9 mouse cellular contexts compared by ENCODE assay signal in the genomic region with DNA sequence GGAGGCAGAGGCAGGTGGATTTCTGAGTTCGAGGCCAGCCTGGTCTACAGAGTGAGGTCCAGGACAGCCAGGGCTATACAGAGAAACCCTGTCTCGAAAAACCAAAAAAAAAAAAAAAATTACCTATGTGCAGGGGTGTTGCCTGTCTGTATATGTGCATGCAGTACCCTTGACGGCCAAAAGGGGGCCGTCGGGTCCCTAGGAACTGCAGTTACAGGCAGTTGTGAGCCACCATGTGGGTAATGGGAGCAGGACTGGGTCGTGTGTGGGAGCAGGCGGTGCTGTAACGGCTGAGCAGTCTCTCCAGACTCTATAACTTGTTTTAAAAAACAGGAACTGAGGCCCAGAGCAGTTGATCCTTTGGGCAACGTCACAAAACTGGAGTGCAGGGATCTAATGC. TPM values are rescaled to one million over a fixed set of nuclear protein-coding genes. Genes with fewer than 3 reads are reported as not detected.
DNase-seq lines count a peak whose midpoint lies in the region; ATAC-seq and TF ChIP-seq lines count a peak whose summit lies in the region.
"Had no signal": no experiment of that assay in that cellular context is flagged by ENCODE, and none has a peak within 500 bp of the region (broad histone marks: within the 10 kb centered on the region; RNA-seq: fewer than 3 reads in every experiment).

No protein-coding gene starts in this region.

- no peak overlapping the region for H3K27ac ChIP-seq in small intestine, adult 2 months (ENCODE audit: insufficient read depth, low read depth, low read length)
- H3K27ac ChIP-seq: limb, embryonic 15.5 days had no signal

- H3K4me3 ChIP-seq in small intestine, adult 2 months (ENCODE audit: low read depth, low read length), result no peak overlapping the region
- H3K4me3 ChIP-seq: limb, embryonic 15.5 days had no signal

- 17% methylated on average over 9 of the region's 9 CpGs for WGBS in small intestine, adult 2 months

- peaks cover 25% of the 10 kb centered on the region for H3K36me3 ChIP-seq in small intestine, adult 2 months (ENCODE audit: control insufficient read depth, insufficient read depth, low read length)

- peaks cover 19% of the 10 kb centered on the region for H3K27me3 ChIP-seq in small intestine, adult 2 months (ENCODE audit: control insufficient read depth, insufficient read depth, low read length)

- TF ChIP-seq POLR2A in small intestine, adult 2 months (IDR thresholded peaks at IDR 0.05; ENCODE audit: low read depth, low read length), result no peak

- DNase-seq in layer of hippocampus, adult 11-12 months (ENCODE audit: low spot score), result peak; percentile 68
- DNase-seq in layer of hippocampus, postnatal 25 days (ENCODE audit: extremely low spot score in 1 of 2, low spot score in 1 of 2), result no peak
- peak; percentile 85 for DNase-seq in ES-CJ7 (ENCODE audit: low read depth, low spot score)
- peak; percentile 79 for DNase-seq in induced T-regulatory cell, adult 2 months (ENCODE audit: low read depth)
- DNase-seq in ovary, postnatal 14 days (ENCODE audit: low spot score), result no peak
- no peak for DNase-seq in heart, postnatal 36 days

- intact Hi-C loops in heart, postnatal 36 days (cut with DNase I), result no loop called here

- peak; percentile 64 for ATAC-seq in common myeloid progenitor, adult 5-6 weeks (replicated peaks; ENCODE audit: low read depth, poor library complexity, severe bottlenecking)

- peak; percentile 48; the same call in 1 of the 2 replicates for TF ChIP-seq CTCF in small intestine, adult 2 months (IDR thresholded peaks at IDR 0.05; ENCODE audit: extremely low read depth, insufficient read length, insufficient replicate concordance, low read depth, low read length)

- peaks cover 8% of the 10 kb centered on the region; the same call in 1 of the 2 replicates for H3K4me1 ChIP-seq in small intestine, adult 2 months (ENCODE audit: control insufficient read depth, insufficient read depth, insufficient read length, low read length)

RNA-seq across cellular contexts. Expression of a gene that starts 1.5 kb away (rescaled TPM):
- total RNA-seq in layer of hippocampus, postnatal 25 days (2021), result 100 to 1,000 TPM; 255 to 311 TPM
- 0.14 TPM in 1 of 2 replicates, not detected in the other for total RNA-seq in common myeloid progenitor, adult 5-6 weeks (2017)
- polyA plus RNA-seq in small intestine, adult 2 months (2012; rRNA removed), result 1.1 and 3.3 TPM in 2 replicates
- total RNA-seq in heart, postnatal 36 days (2021), result under 1 TPM in 1 of 2 experiments, not detected in 1; 0.24 TPM

RNA-seq across cellular contexts. Expression of a gene that starts 12.2 kb away (rescaled TPM):
- total RNA-seq in layer of hippocampus, postnatal 25 days (2021), result 10 to 100 TPM; 83.0 to 94.6 TPM
- 46.6 and 52.9 TPM in 2 replicates for total RNA-seq in common myeloid progenitor, adult 5-6 weeks (2017)
- polyA plus RNA-seq in small intestine, adult 2 months (2012; rRNA removed), result 196 and 354 TPM in 2 replicates
- total RNA-seq in heart, postnatal 36 days (2021), result 10 to 100 TPM; 61.9 to 63.9 TPM

RNA-seq across cellular contexts. Expression of a gene that starts 15.9 kb away (rescaled TPM):
- total RNA-seq in layer of hippocampus, postnatal 25 days (2021), result under 1 TPM; 0.35 to 0.54 TPM
- 10.3 and 14.4 TPM in 2 replicates for total RNA-seq in common myeloid progenitor, adult 5-6 weeks (2017)
- 4.0 and 5.6 TPM in 2 replicates for polyA plus RNA-seq in small intestine, adult 2 months (2012; rRNA removed)
- total RNA-seq in heart, postnatal 36 days (2021), result 1 to 10 TPM in 1 of 2 experiments, under 1 TPM in 1; 0.61 to 1.3 TPM

RNA-seq across cellular contexts. Expression of a gene that starts 28.5 kb away (rescaled TPM):
- total RNA-seq in layer of hippocampus, postnatal 25 days (2021), result 10 to 100 TPM; 59.5 to 66.8 TPM
- total RNA-seq in common myeloid progenitor, adult 5-6 weeks (2017), result 13.7 and 18.2 TPM in 2 replicates
- 15.5 and 19.4 TPM in 2 replicates for polyA plus RNA-seq in small intestine, adult 2 months (2012; rRNA removed)
- total RNA-seq in heart, postnatal 36 days (2021), result 100 to 1,000 TPM; 115 to 133 TPM

RNA-seq across cellular contexts. Expression of a gene that starts 40.0 kb away (rescaled TPM):
- total RNA-seq in layer of hippocampus, postnatal 25 days (2021), result 1 to 10 TPM; 2.4 to 3.2 TPM
- 30.6 and 39.1 TPM in 2 replicates for total RNA-seq in common myeloid progenitor, adult 5-6 weeks (2017)
- polyA plus RNA-seq in small intestine, adult 2 months (2012; rRNA removed), result 1.5 and 3.0 TPM in 2 replicates
- under 1 TPM; 0.73 to 0.78 TPM for total RNA-seq in heart, postnatal 36 days (2021)

Comparison
In these comparisons a context has a peak if more than half of its experiments do, and no peak if none do; other contexts are left out.
1. DNase-seq: peak in layer of hippocampus, adult 11-12 months (single experiment), ES-CJ7 (single experiment) and induced T-regulatory cell, adult 2 months (single experiment); none in layer of hippocampus, postnatal 25 days (0 of 2), ovary, postnatal 14 days (single experiment) and heart, postnatal 36 days (0 of 2).
2. RNA of a gene that starts 1.5 kb away (total RNA-seq): 255 to 311 TPM in layer of hippocampus, postnatal 25 days; 0.24 TPM in heart, postnatal 36 days and 0.14 TPM in common myeloid progenitor, adult 5-6 weeks; every median in the first group is over 100 times any median in the second.